Mouse (Mus musculus): ENCODE data around the gene Mapkap1.

- no peak for TF ChIP-seq CTCF (conservative IDR thresholded peaks at IDR 0.05; ENCODE audit: insufficient read depth, insufficient read length, low read depth, low read length)
- no peak for TF ChIP-seq POLR2A (IDR thresholded peaks at IDR 0.05; ENCODE audit: low read depth, low read length)
Observed at GRCm38 (mm10) chr2:34605040-34605439, 198.5 kb downstream of the Mapkap1 start.
